Mouse (Mus musculus): ENCODE data around the gene Zfp36l3.

DNA sequence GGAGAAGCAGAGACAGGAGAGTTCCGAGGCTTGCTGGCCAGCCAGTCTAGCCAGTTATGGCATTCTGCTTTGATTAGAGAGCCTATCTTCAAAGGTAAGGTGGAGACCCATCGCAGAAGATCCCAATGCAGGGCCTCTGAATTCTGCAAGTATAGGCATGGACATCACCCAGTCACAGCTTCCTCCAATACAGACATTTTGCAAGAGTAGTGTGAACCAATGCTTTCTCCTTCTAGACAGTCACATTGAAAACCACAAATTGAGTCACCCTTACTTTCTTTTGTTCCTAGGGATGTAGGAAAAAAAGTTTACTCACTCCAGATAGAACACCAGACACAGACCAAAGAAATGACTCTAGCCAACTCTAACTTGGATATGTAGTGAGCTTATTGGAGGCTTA is 47.2 kb downstream of the Zfp36l3 start:
- no peak for TF ChIP-seq CTCF (IDR thresholded peaks at IDR 0.05; ENCODE audit: insufficient read depth, low read depth, low read length)
- no peak for TF ChIP-seq POLR2A (IDR thresholded peaks at IDR 0.05; ENCODE audit: insufficient read depth, low read depth, low read length)

All from olfactory bulb, adult 2 months (tissue).